Mouse (Mus musculus) heart, adult 18-20 months (tissue): Measurements from ENCODE around the gene Olfr314. TPM values are rescaled to one million over a fixed set of nuclear protein-coding genes. Genes with fewer than 3 reads are reported as not detected.
"Not testable (repeated sequence)": the region's sequence is repeated elsewhere in the genome, so short reads cannot be mapped to it uniquely, and the experiment has no call there.

Source experiments
- DNase-seq, 2 experiments: peaks; one replicate each; pipeline ENCODE4 v3.0.0; 2021 to 2022; ENCODE audit warnings: mixed read lengths in 1 of 2
- long read RNA-seq, 2 experiments: library from polyadenylated mRNA; stranded (forward); transcript quantifications; one replicate each; pipeline ENCODE4 v2.0.0; 2021
- total RNA-seq, 2 experiments: library from RNA; stranded (reverse); gene quantifications; 2 replicates each; pipeline ENCODE4 v1.2.3; 2021

Gene Olfr314
- total RNA-seq: not detected
- long read RNA-seq, experiment 1: 0 reads
- long read RNA-seq, experiment 2: 0 reads

- DNase-seq: no peak
Measured at GRCm38 (mm10) chr11:58782480-58783089, at the start of gene Olfr314. TSS of gene Olfr314 (plus strand) at chr11:58782952.

- no peak for DNase-seq
Measured at GRCm38 (mm10) chr11:58733372-58733771, 49.4 kb upstream of the Olfr314 start.

- DNase-seq: no peak
Measured at GRCm38 (mm10) chr11:58738792-58739262, 43.9 kb upstream of the Olfr314 start, which contains the start of gene Olfr317. TSS of gene Olfr317 (minus strand) at chr11:58739212.

GRCm38 (mm10) chr11:58751096-58751495 lies 31.7 kb upstream of the Olfr314 start:
- not testable (repeated sequence) for DNase-seq

GRCm38 (mm10) chr11:58752434-58752833 lies 30.3 kb upstream of the Olfr314 start, which contains the start of gene Olfr316:
TSS of gene Olfr316 (plus strand) at chr11:58752734.
- no peak for DNase-seq

- no peak for DNase-seq
Measured at GRCm38 (mm10) chr11:58772888-58773287, 9.9 kb upstream of the Olfr314 start, which contains the start of gene Olfr315. TSS of gene Olfr315 (plus strand) at chr11:58773188.

GRCm38 (mm10) chr11:58784182-58784581 lies 1.4 kb downstream of the Olfr314 start:
- no peak for DNase-seq

- no peak for DNase-seq
Measured at GRCm38 (mm10) chr11:58787651-58788050, 4.9 kb downstream of the Olfr314 start.

- DNase-seq: no peak
Measured at GRCm38 (mm10) chr11:58788346-58788745, 5.6 kb downstream of the Olfr314 start.

- DNase-seq: no peak
Measured at GRCm38 (mm10) chr11:58789532-58789931, 6.8 kb downstream of the Olfr314 start.

GRCm38 (mm10) chr11:58790053-58790452 lies 7.3 kb downstream of the Olfr314 start:
- no peak for DNase-seq

GRCm38 (mm10) chr11:58790646-58791045 lies 7.9 kb downstream of the Olfr314 start:
- no peak for DNase-seq

- no peak for DNase-seq
Measured at GRCm38 (mm10) chr11:58795856-58796255, 13.1 kb downstream of the Olfr314 start.

GRCm38 (mm10) chr11:58796850-58797249 lies 14.1 kb downstream of the Olfr314 start:
- DNase-seq: no peak

GRCm38 (mm10) chr11:58799747-58800146 lies 17.0 kb downstream of the Olfr314 start:
- no peak for DNase-seq

GRCm38 (mm10) chr11:58801558-58802228 lies 18.9 kb downstream of the Olfr314 start, which contains the start of gene Fam183b:
TSS of gene Fam183b (minus strand) at chr11:58801960.
- peak; percentile 7 to 39 for DNase-seq

- no peak for DNase-seq
Measured at GRCm38 (mm10) chr11:58803871-58804270, 21.1 kb downstream of the Olfr314 start.

- DNase-seq: no peak
Measured at GRCm38 (mm10) chr11:58804393-58804792, 21.6 kb downstream of the Olfr314 start.

- DNase-seq: no peak
Measured at GRCm38 (mm10) chr11:58812001-58812400, 29.2 kb downstream of the Olfr314 start.

GRCm38 (mm10) chr11:58814700-58815099 lies 31.9 kb downstream of the Olfr314 start, which contains the start of gene Olfr313:
TSS of gene Olfr313 (plus strand) at chr11:58815000.
- not testable (repeated sequence) for DNase-seq

- DNase-seq: no peak
Measured at GRCm38 (mm10) chr11:58815676-58816075, 32.9 kb downstream of the Olfr314 start.

GRCm38 (mm10) chr11:58828937-58829336 lies 46.2 kb downstream of the Olfr314 start, which contains the start of gene Olfr312:
TSS of gene Olfr312 (plus strand) at chr11:58829237.
- not testable (repeated sequence) for DNase-seq

GRCm38 (mm10) chr11:58829764-58830163 lies 47.0 kb downstream of the Olfr314 start:
- DNase-seq: no peak
